Mouse (Mus musculus): ENCODE measurements around the gene Tead1.

The Tead1 gene

GRCm38 (mm10) chr7:112819833-112820232 is 140.7 kb downstream of the Tead1 start:
- DNase-seq (ENCODE audit: low read depth, low spot score) = no peak

GRCm38 (mm10) chr7:112822879-112823278 is 143.8 kb downstream of the Tead1 start:
- DNase-seq (ENCODE audit: low read depth, low spot score) = peak; percentile 54

GRCm38 (mm10) chr7:112823621-112824020 is 144.5 kb downstream of the Tead1 start:
- DNase-seq (ENCODE audit: low read depth, low spot score) = peak; percentile 93

- peak; percentile 61 for DNase-seq (ENCODE audit: low read depth, low spot score)
Measured at GRCm38 (mm10) chr7:112825339-112825781, 146.2 kb downstream of the Tead1 start.

- peak; percentile 92 for DNase-seq (ENCODE audit: low read depth, low spot score)
Measured at GRCm38 (mm10) chr7:112826114-112826911, 147.2 kb downstream of the Tead1 start.

- DNase-seq (ENCODE audit: low read depth, low spot score) = no peak
Measured at GRCm38 (mm10) chr7:112828016-112828695, 149.0 kb downstream of the Tead1 start.

GRCm38 (mm10) chr7:112828696-112829022 is 149.5 kb downstream of the Tead1 start:
- no peak for DNase-seq (ENCODE audit: low read depth, low spot score)

- no peak for DNase-seq (ENCODE audit: low read depth, low spot score)
Measured at GRCm38 (mm10) chr7:112830946-112831345, 151.8 kb downstream of the Tead1 start.

GRCm38 (mm10) chr7:112831446-112831845 is 152.3 kb downstream of the Tead1 start:
- DNase-seq (ENCODE audit: low read depth, low spot score) = no peak

GRCm38 (mm10) chr7:112833132-112833531 is 154.0 kb downstream of the Tead1 start:
- DNase-seq (ENCODE audit: low read depth, low spot score) = no peak

GRCm38 (mm10) chr7:112836076-112836475 is 157.0 kb downstream of the Tead1 start:
- DNase-seq (ENCODE audit: low read depth, low spot score) = no peak

GRCm38 (mm10) chr7:112838131-112838530 is 159.0 kb downstream of the Tead1 start:
- no peak for DNase-seq (ENCODE audit: low read depth, low spot score)

- DNase-seq (ENCODE audit: low read depth, low spot score) = no peak
Measured at GRCm38 (mm10) chr7:112840351-112840750, 161.2 kb downstream of the Tead1 start.

- no peak for DNase-seq (ENCODE audit: low read depth, low spot score)
Measured at GRCm38 (mm10) chr7:112840890-112841289, 161.8 kb downstream of the Tead1 start.

- no peak for DNase-seq (ENCODE audit: low read depth, low spot score)
Measured at GRCm38 (mm10) chr7:112841484-112841883, 162.4 kb downstream of the Tead1 start.

- peak; percentile 81 for DNase-seq (ENCODE audit: low read depth, low spot score)
Measured at GRCm38 (mm10) chr7:112841886-112842285, 162.8 kb downstream of the Tead1 start.

- no peak for DNase-seq (ENCODE audit: low read depth, low spot score)
Measured at GRCm38 (mm10) chr7:112851281-112851744, 172.2 kb downstream of the Tead1 start.

GRCm38 (mm10) chr7:112852149-112852839 is 173.2 kb downstream of the Tead1 start:
- DNase-seq (ENCODE audit: low read depth, low spot score) = no peak

GRCm38 (mm10) chr7:112853857-112854256 is 174.7 kb downstream of the Tead1 start:
- no peak for DNase-seq (ENCODE audit: low read depth, low spot score)

- DNase-seq (ENCODE audit: low read depth, low spot score) = no peak
Measured at GRCm38 (mm10) chr7:112854516-112854915, 175.4 kb downstream of the Tead1 start.

GRCm38 (mm10) chr7:112855419-112855818 is 176.3 kb downstream of the Tead1 start:
- DNase-seq (ENCODE audit: low read depth, low spot score) = no peak

GRCm38 (mm10) chr7:112856121-112856571 is 177.0 kb downstream of the Tead1 start:
- DNase-seq (ENCODE audit: low read depth, low spot score) = no peak
